Mouse (Mus musculus) embryo, embryonic 10 days (tissue): Measurements from ENCODE around the gene Extl1.

ENCODE experiments used
- DNase-seq: peaks from one replicate; pipeline ENCODE4 v3.0.0-alpha.2; 2015; ENCODE audit warnings: low spot score

Gene Extl1

GRCm38 (mm10) chr4:134388397-134388796 is 4.7 kb upstream of the Extl1 start:
- peak; percentile 84 for DNase-seq

GRCm38 (mm10) chr4:134387268-134387667 is 3.6 kb upstream of the Extl1 start:
- no peak for DNase-seq

- no peak for DNase-seq
These were observed 4.1 kb downstream of the Extl1 start for GRCm38 (mm10) chr4:134379510-134379909.

- no peak for DNase-seq
These were observed 5.5 kb downstream of the Extl1 start for GRCm38 (mm10) chr4:134378089-134378615.

GRCm38 (mm10) chr4:134374306-134374705 is 9.3 kb downstream of the Extl1 start:
- DNase-seq, result no peak

GRCm38 (mm10) chr4:134373295-134373694 is 10.4 kb downstream of the Extl1 start:
- DNase-seq, result no peak

- DNase-seq, result peak; percentile 84
These were observed 11.3 kb downstream of the Extl1 start for GRCm38 (mm10) chr4:134372294-134372747.

GRCm38 (mm10) chr4:134371316-134371855 is 12.3 kb downstream of the Extl1 start:
- DNase-seq, result peak; percentile 7

GRCm38 (mm10) chr4:134370649-134371221 is 12.9 kb downstream of the Extl1 start:
- DNase-seq, result no peak

- no peak for DNase-seq
These were observed 18.4 kb downstream of the Extl1 start for GRCm38 (mm10) chr4:134365280-134365679.

- peak; percentile 71 for DNase-seq
These were observed 21.1 kb downstream of the Extl1 start for GRCm38 (mm10) chr4:134362586-134362985.

- DNase-seq, result no peak
These were observed 21.5 kb downstream of the Extl1 start for GRCm38 (mm10) chr4:134362124-134362523.

- peak; percentile 39 for DNase-seq
These were observed 22.4 kb downstream of the Extl1 start for GRCm38 (mm10) chr4:134361215-134361614.

- no peak for DNase-seq
These were observed 24.0 kb downstream of the Extl1 start for GRCm38 (mm10) chr4:134359649-134360048.

- no peak for DNase-seq
These were observed 26.2 kb downstream of the Extl1 start for GRCm38 (mm10) chr4:134357461-134357771.

- DNase-seq, result peak; percentile 86
These were observed 26.8 kb downstream of the Extl1 start for GRCm38 (mm10) chr4:134356591-134357460.

GRCm38 (mm10) chr4:134355841-134356452 is 27.7 kb downstream of the Extl1 start:
- DNase-seq, result no peak

GRCm38 (mm10) chr4:134353527-134354409 is 29.9 kb downstream of the Extl1 start:
- no peak for DNase-seq

- DNase-seq, result no peak
These were observed 30.7 kb downstream of the Extl1 start for GRCm38 (mm10) chr4:134352929-134353328.

GRCm38 (mm10) chr4:134352261-134352707 is 31.4 kb downstream of the Extl1 start:
- no peak for DNase-seq
